Mouse (Mus musculus) C2C12 (cell line): ENCODE measurements around the gene Slc26a8.
A peak's percentile ranks its signal among the peaks of the same experiment; 100 is the strongest.

Source experiments
- CEBPB ChIP-seq: IDR thresholded peaks from one replicate; pipeline ENCODE4 v1.6.1; 2011; ENCODE audit warnings: low read depth, mild to moderate bottlenecking, control low read depth, moderate library complexity
- CTCF ChIP-seq: IDR thresholded peaks from one replicate; pipeline ENCODE4 v1.5.1; 2011; ENCODE audit not compliant: control insufficient read depth, insufficient read depth, insufficient read length
- MAX ChIP-seq: IDR thresholded peaks from one replicate; pipeline ENCODE4 v1.6.1; 2011; ENCODE audit warnings: mild to moderate bottlenecking, control low read depth
- MYOD1 ChIP-seq: IDR thresholded peaks from one replicate; pipeline ENCODE4 v1.6.1; 2011; ENCODE audit warnings: low read depth; ENCODE audit not compliant: control insufficient read depth, insufficient read length
- USF1 ChIP-seq: IDR thresholded peaks from one replicate; pipeline ENCODE4 v1.6.1; 2011; ENCODE audit warnings: low read depth, mild to moderate bottlenecking, control low read depth, moderate library complexity

GRCm38 (mm10) chr17:28592998-28593397 lies 97.0 kb downstream of the Slc26a8 start:
- TF ChIP-seq CEBPB (no peak), CTCF (peak; percentile 73), USF1 (no peak), MYOD1 (no peak), MAX (no peak)
